Mouse (Mus musculus): ENCODE data around the gene Lrrk1.

- TF ChIP-seq POLR2A (IDR thresholded peaks at IDR 0.05; ENCODE audit: borderline replicate concordance, extremely low read depth, low read depth, low read length) = no peak
- TF ChIP-seq CTCF (IDR thresholded peaks at IDR 0.05; ENCODE audit: insufficient read depth, low read length) = no peak
These were observed 67.2 kb downstream of the Lrrk1 start for GRCm38 (mm10) chr7:66320996-66321395.
